Mouse (Mus musculus) heart, embryonic 12.5 days (tissue): ENCODE data around the gene Prkce. TPM values are rescaled to one million over a fixed set of nuclear protein-coding genes. Genes with fewer than 3 reads are reported as not detected.

Experiments
- ATAC-seq: fragments of 200-750 bp; cut with Nextera tagmentation; 2 replicates; pipeline ENCODE4 v1.8.0; 2017; ENCODE audit warnings: moderate TSS enrichment, moderate library complexity; ENCODE audit not compliant: insufficient number of reproducible peaks, low FRiP score
- H3K27ac ChIP-seq: fragments of 300-500 bp; sonication (generic); 2 replicates; pipeline ENCODE4 v1.5.1; 2016; ENCODE audit warnings: mild to moderate bottlenecking, moderate library complexity; ENCODE audit not compliant: poor library complexity, severe bottlenecking
- H3K27me3 ChIP-seq: fragments of 300-500 bp; sonication (generic); replicated peaks from 2 replicates; pipeline ENCODE4 v1.6.1; 2016; ENCODE audit warnings: mild to moderate bottlenecking, moderate library complexity
- H3K36me3 ChIP-seq: fragments of 300-500 bp; sonication (generic); 2 replicates; pipeline ENCODE4 v1.6.1; 2016; ENCODE audit warnings: mild to moderate bottlenecking, moderate library complexity
- H3K4me1 ChIP-seq: fragments of 300-500 bp; sonication (generic); replicated peaks from 2 replicates; pipeline ENCODE4 v1.6.1; 2016; ENCODE audit warnings: mild to moderate bottlenecking
- H3K4me2 ChIP-seq: fragments of 300-500 bp; sonication (generic); 2 replicates; pipeline ENCODE4 v1.6.1; 2016; ENCODE audit warnings: mild to moderate bottlenecking, moderate library complexity
- H3K4me3 ChIP-seq: fragments of 300-500 bp; sonication (generic); 2 replicates; pipeline ENCODE4 v1.5.1; 2016; ENCODE audit warnings: mild to moderate bottlenecking
- H3K9ac ChIP-seq: fragments of 300-500 bp; sonication (generic); 2 replicates; pipeline ENCODE4 v1.6.1; 2016; ENCODE audit warnings: mild to moderate bottlenecking, moderate library complexity
- H3K9me3 ChIP-seq: fragments of 300-500 bp; sonication (generic); replicated peaks from 2 replicates; pipeline ENCODE4 v1.6.1; 2016; ENCODE audit warnings: mild to moderate bottlenecking, moderate library complexity
- WGBS: fragments of 180-500 bp; shearing (Covaris S2); methylation state at CpG from one replicate; pipeline ENCODE4 v1.1.7; 2016; 5-methylcytosine and 5-hydroxymethylcytosine counted together
- polyA plus RNA-seq: library from polyadenylated mRNA; unstranded; fragments of >200 nt; fragmentation: Nextera tagmentation; extraction: Ambion mirVana; gene quantifications from 2 replicates; pipeline ENCODE4 v1.2.1, GENCODE M21; 2016

The Prkce gene
- polyA plus RNA-seq, 1 experiment from 2014 or later = 12.0 TPM

DNA sequence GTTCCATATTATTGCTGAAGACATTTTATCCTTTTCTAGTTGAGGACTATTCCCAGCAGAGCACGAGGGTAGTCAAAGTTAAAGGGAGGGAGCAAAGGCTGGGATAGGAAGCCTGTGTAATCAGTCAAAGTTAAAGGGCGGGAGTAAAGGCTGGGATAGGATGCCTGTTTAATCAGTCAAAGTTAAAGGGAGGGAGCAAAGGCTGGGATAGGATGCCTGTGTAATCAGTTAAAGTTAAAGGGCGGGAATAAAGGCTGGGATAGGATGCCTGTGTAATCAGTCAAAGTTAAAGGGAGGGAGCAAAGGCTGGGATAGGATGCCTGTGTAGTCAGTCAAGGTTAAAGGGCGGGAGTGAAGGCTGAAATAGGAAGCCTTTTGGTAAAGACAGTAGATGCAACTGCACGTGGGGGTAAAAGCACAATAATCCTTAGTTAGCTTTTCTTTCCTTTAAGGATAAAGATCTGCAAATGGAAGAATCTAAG is 16.7 kb upstream of the Prkce start:
- Histone ChIP-seq H3K9ac (no peak overlapping the region), H3K9me3 (no peaks in the 10 kb centered on the region; the same call in 1 of the 2 replicates), H3K36me3 (no peaks in the 10 kb centered on the region), H3K4me1 (peaks cover 2% of the 10 kb centered on the region), H3K27ac (no peak overlapping the region), H3K4me2 (no peak overlapping the region), H3K27me3 (no peaks in the 10 kb centered on the region), H3K4me3 (no peak overlapping the region)
- WGBS = 10% methylated on average over 5 of the region's 5 CpGs
- peak; percentile 87 for ATAC-seq

DNA sequence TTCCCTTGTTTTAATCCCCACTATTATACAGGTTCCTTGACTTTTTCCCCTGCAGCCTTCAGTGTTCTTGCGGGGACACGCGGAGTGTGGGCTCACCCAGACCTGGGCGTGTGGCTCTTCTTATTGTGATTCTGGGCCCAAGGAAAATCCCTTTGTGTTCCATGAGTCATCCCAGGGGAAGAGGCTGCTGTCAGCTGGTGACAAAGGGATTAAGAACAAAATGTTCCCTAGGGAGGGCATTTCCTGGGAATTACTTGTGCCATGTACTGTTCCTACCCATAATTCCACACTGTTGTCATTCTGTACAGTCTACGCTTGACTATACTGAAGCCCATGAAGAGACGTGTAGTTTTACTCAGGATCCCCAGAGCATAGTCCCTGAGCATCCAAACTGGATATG is 10.6 kb upstream of the Prkce start:
- ATAC-seq = no peak

DNA sequence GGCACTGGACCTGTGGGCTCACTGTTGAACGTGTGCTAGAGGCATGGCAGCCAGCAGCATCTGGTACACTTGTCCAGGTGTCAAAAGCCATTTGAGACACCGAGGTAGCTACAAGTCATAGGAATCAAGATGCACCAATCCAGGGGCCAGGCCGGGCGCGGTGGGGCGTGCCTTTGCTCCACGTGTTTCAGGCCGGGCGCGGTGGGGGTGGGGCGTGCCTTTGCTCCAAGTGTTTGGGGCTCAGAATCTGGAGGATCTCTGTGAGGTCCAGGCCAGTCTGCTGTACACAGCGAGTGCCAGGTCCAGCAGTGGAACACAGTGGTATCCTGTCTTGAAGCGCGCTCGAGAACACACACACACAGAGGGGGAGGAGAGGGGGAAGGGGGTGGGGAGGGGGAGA is 4.9 kb upstream of the Prkce start:
- H3K27me3 ChIP-seq = no peaks in the 10 kb centered on the region

More for the DNA sequence above, 10.6 kb upstream of the Prkce start:
- no peak overlapping the region for H3K27ac ChIP-seq
- no peak overlapping the region for H3K9ac ChIP-seq
- no peaks in the 10 kb centered on the region for H3K36me3 ChIP-seq
- H3K27me3 ChIP-seq = no peaks in the 10 kb centered on the region
- peaks cover 4% of the 10 kb centered on the region for H3K4me1 ChIP-seq
- H3K4me3 ChIP-seq = no peak overlapping the region
- 80% methylated on average over 6 of the region's 6 CpGs for WGBS
- H3K4me2 ChIP-seq = no peak overlapping the region
- H3K9me3 ChIP-seq = no peaks in the 10 kb centered on the region; the same call in 1 of the 2 replicates

GRCm38 (mm10) chr17:86164416-86164815 is 3.2 kb upstream of the Prkce start:
- Histone ChIP-seq H3K4me1 (peaks cover 38% of the 10 kb centered on the region), H3K4me3 (no peak overlapping the region), H3K36me3 (no peaks in the 10 kb centered on the region), H3K4me2 (no peak overlapping the region), H3K9ac (no peak overlapping the region), H3K27ac (no peak overlapping the region), H3K27me3 (no peaks in the 10 kb centered on the region), H3K9me3 (no peaks in the 10 kb centered on the region)
- ATAC-seq = no peak
- WGBS = 67% methylated on average over 7 of the region's 7 CpGs

More for the DNA sequence above, 4.9 kb upstream of the Prkce start:
- Histone ChIP-seq H3K4me1 (peaks cover 30% of the 10 kb centered on the region), H3K9ac (no peak overlapping the region), H3K9me3 (no peaks in the 10 kb centered on the region), H3K4me2 (no peak overlapping the region), H3K27ac (no peak overlapping the region), H3K4me3 (no peak overlapping the region), H3K36me3 (no peaks in the 10 kb centered on the region)
- no peak for ATAC-seq
- 60% methylated on average over 15 of the region's 15 CpGs for WGBS

- H3K27ac ChIP-seq = peak overlapping the region; percentile 99
- H3K9ac ChIP-seq = peak overlapping the region; percentile 92
- 1% methylated on average over 19 of the region's 19 CpGs for WGBS
- H3K27me3 ChIP-seq = no peaks in the 10 kb centered on the region
- H3K4me1 ChIP-seq = peaks cover 55% of the 10 kb centered on the region
- H3K36me3 ChIP-seq = no peaks in the 10 kb centered on the region
- peak overlapping the region; percentile 97 for H3K4me2 ChIP-seq
- H3K4me3 ChIP-seq = peak overlapping the region; percentile 85
- H3K9me3 ChIP-seq = no peaks in the 10 kb centered on the region
- ATAC-seq = no peak
These were observed 1.5 kb upstream of the Prkce start for GRCm38 (mm10) chr17:86166051-86166566.

- Histone ChIP-seq H3K4me2 (peak overlapping the region; percentile 97), H3K27ac (peak overlapping the region; percentile 99), H3K9ac (peak overlapping the region; percentile 92), H3K4me3 (peak overlapping the region; percentile 85), H3K9me3 (no peaks in the 10 kb centered on the region), H3K27me3 (no peaks in the 10 kb centered on the region), H3K36me3 (no peaks in the 10 kb centered on the region), H3K4me1 (peaks cover 53% of the 10 kb centered on the region)
- WGBS = under 1% methylated on average over 44 of the region's 46 CpGs
- ATAC-seq = peak; percentile 65
These were observed 842 bp upstream of the Prkce start for GRCm38 (mm10) chr17:86166567-86167319.

- peaks cover 10% of the 10 kb centered on the region for H3K36me3 ChIP-seq
- H3K4me3 ChIP-seq = peak overlapping the region; percentile 85
- H3K27ac ChIP-seq = peak overlapping the region; percentile 99
- ATAC-seq = peak; percentile 20; the same call in 1 of the 2 replicates
- H3K9ac ChIP-seq = peak overlapping the region; percentile 92
- WGBS = under 1% methylated on average over 60 of the region's 64 CpGs
- peaks cover 49% of the 10 kb centered on the region for H3K4me1 ChIP-seq
- H3K9me3 ChIP-seq = no peaks in the 10 kb centered on the region
- peak overlapping the region; percentile 97 for H3K4me2 ChIP-seq
- no peaks in the 10 kb centered on the region for H3K27me3 ChIP-seq
These were observed 821 bp downstream of the Prkce start for GRCm38 (mm10) chr17:86168231-86168981.

- Histone ChIP-seq H3K9me3 (no peaks in the 10 kb centered on the region), H3K4me2 (peak overlapping the region; percentile 97), H3K4me3 (peak overlapping the region; percentile 85), H3K27ac (peak overlapping the region; percentile 99; the same call in 1 of the 2 replicates), H3K9ac (peak overlapping the region; percentile 92), H3K27me3 (no peaks in the 10 kb centered on the region), H3K4me1 (peaks cover 42% of the 10 kb centered on the region), H3K36me3 (peaks cover 14% of the 10 kb centered on the region)
- no peak for ATAC-seq
- WGBS = 7% methylated on average over 6 of the region's 6 CpGs
These were observed 1.5 kb downstream of the Prkce start for GRCm38 (mm10) chr17:86169092-86169491.

GRCm38 (mm10) chr17:86170164-86170958 is 2.8 kb downstream of the Prkce start:
- Histone ChIP-seq H3K36me3 (peaks cover 16% of the 10 kb centered on the region), H3K9me3 (no peaks in the 10 kb centered on the region), H3K9ac (peak overlapping the region; percentile 62), H3K4me2 (peak overlapping the region; percentile 97), H3K4me1 (peaks cover 39% of the 10 kb centered on the region), H3K4me3 (peak overlapping the region; percentile 85), H3K27me3 (no peaks in the 10 kb centered on the region), H3K27ac (no peak overlapping the region)
- ATAC-seq = no peak
- WGBS = 54% methylated on average over 9 of the region's 9 CpGs

- H3K4me1 ChIP-seq = peaks cover 39% of the 10 kb centered on the region
- H3K36me3 ChIP-seq = peaks cover 23% of the 10 kb centered on the region
- H3K9me3 ChIP-seq = no peaks in the 10 kb centered on the region
- no peak overlapping the region for H3K4me3 ChIP-seq
- H3K9ac ChIP-seq = no peak overlapping the region
- ATAC-seq = no peak
- no peak overlapping the region for H3K4me2 ChIP-seq
- H3K27me3 ChIP-seq = no peaks in the 10 kb centered on the region
- WGBS = 40% methylated on average over 9 of the region's 9 CpGs
- no peak overlapping the region for H3K27ac ChIP-seq
These were observed 7.9 kb downstream of the Prkce start for GRCm38 (mm10) chr17:86175516-86175915.
